Mouse (Mus musculus): ENCODE data around the gene Sympk.

Sympk gene

GRCm38 (mm10) chr7:19024096-19024506, at the start of gene Sympk:
Sympk (plus strand) TSS chr7:19024377.
- peak; percentile 94 for DNase-seq (ENCODE audit: low read depth, low spot score)

- DNase-seq (ENCODE audit: low read depth, low spot score): no peak
These were observed 45.8 kb upstream of the Sympk start for GRCm38 (mm10) chr7:18978381-18978780.

GRCm38 (mm10) chr7:18986503-18986902, 37.7 kb upstream of the Sympk start:
- no peak for DNase-seq (ENCODE audit: low read depth, low spot score)

GRCm38 (mm10) chr7:18987100-18987499, 37.1 kb upstream of the Sympk start, which contains the start of gene Nanos2:
Nanos2 (plus strand) TSS chr7:18987400.
- no peak for DNase-seq (ENCODE audit: low read depth, low spot score)

- no peak for DNase-seq (ENCODE audit: low read depth, low spot score)
These were observed 36.4 kb upstream of the Sympk start for GRCm38 (mm10) chr7:18987747-18988146.

GRCm38 (mm10) chr7:18988780-18989179, 35.4 kb upstream of the Sympk start:
- no peak for DNase-seq (ENCODE audit: low read depth, low spot score)

- DNase-seq (ENCODE audit: low read depth, low spot score): no peak
These were observed 34.2 kb upstream of the Sympk start for GRCm38 (mm10) chr7:18989995-18990394.

- DNase-seq (ENCODE audit: low read depth, low spot score): peak; percentile 100
These were observed 33.4 kb upstream of the Sympk start, which contains the start of gene Mypop for GRCm38 (mm10) chr7:18990601-18991295. Mypop (plus strand) TSS chr7:18991245.

- DNase-seq (ENCODE audit: low read depth, low spot score): no peak
These were observed 32.4 kb upstream of the Sympk start for GRCm38 (mm10) chr7:18991660-18992293.

GRCm38 (mm10) chr7:18992294-18992675, 31.9 kb upstream of the Sympk start:
- DNase-seq (ENCODE audit: low read depth, low spot score): no peak

- no peak for DNase-seq (ENCODE audit: low read depth, low spot score)
These were observed 31.1 kb upstream of the Sympk start for GRCm38 (mm10) chr7:18993036-18993435.

- no peak for DNase-seq (ENCODE audit: low read depth, low spot score)
These were observed 25.3 kb upstream of the Sympk start for GRCm38 (mm10) chr7:18998835-18999234.

- no peak for DNase-seq (ENCODE audit: low read depth, low spot score)
These were observed 23.8 kb upstream of the Sympk start for GRCm38 (mm10) chr7:19000421-19000820.

GRCm38 (mm10) chr7:19001066-19001806, 22.9 kb upstream of the Sympk start:
- DNase-seq (ENCODE audit: low read depth, low spot score): no peak

- no peak for DNase-seq (ENCODE audit: low read depth, low spot score)
These were observed 22.4 kb upstream of the Sympk start for GRCm38 (mm10) chr7:19001807-19002085.

GRCm38 (mm10) chr7:19002115-19002514, 22.1 kb upstream of the Sympk start:
- DNase-seq (ENCODE audit: low read depth, low spot score): no peak

- DNase-seq (ENCODE audit: low read depth, low spot score): peak; percentile 80
These were observed 21.2 kb upstream of the Sympk start for GRCm38 (mm10) chr7:19002848-19003498.

GRCm38 (mm10) chr7:19003902-19004630, 20.1 kb upstream of the Sympk start, which contains the start of gene Irf2bp1:
Irf2bp1 (plus strand) TSS chr7:19004044.
- DNase-seq (ENCODE audit: low read depth, low spot score): peak; percentile 93

- DNase-seq (ENCODE audit: low read depth, low spot score): no peak
These were observed 19.5 kb upstream of the Sympk start for GRCm38 (mm10) chr7:19004631-19005079.

GRCm38 (mm10) chr7:19005417-19006121, 18.6 kb upstream of the Sympk start:
- no peak for DNase-seq (ENCODE audit: low read depth, low spot score)

GRCm38 (mm10) chr7:19006476-19006875, 17.7 kb upstream of the Sympk start:
- DNase-seq (ENCODE audit: low read depth, low spot score): peak; percentile 77
